Mouse (Mus musculus): ENCODE measurements around the gene Zfp646.
"Not testable (repeated sequence)": the region's sequence is repeated elsewhere in the genome, so short reads cannot be mapped to it uniquely, and the experiment has no call there.

DNA sequence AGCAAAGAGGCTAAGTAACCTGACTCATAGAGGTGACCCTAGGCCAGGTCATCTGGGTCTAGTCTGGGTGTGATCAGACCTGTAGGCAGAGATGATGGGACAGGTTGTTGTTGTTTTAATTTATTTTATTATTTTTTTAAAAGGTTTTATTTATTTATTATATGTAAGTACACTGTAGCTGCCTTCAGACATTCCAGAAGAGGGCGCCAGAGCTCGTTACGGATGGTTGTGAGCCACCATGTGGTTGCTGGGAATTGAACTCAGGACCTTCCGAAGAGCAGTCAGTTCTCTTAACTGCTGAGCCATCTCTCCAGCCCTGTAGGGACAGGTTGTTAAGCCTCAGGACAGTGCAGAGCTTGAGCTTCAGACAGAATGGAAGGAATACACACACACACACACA, 38.1 kb upstream of the Zfp646 start:
- TF ChIP-seq CTCF (IDR thresholded peaks at IDR 0.05; ENCODE audit: control insufficient read depth, insufficient read depth, insufficient read length); MYOD1 (IDR thresholded peaks at IDR 0.05; ENCODE audit: control insufficient read depth, insufficient read length, low read depth); MAX (IDR thresholded peaks at IDR 0.05): not testable (repeated sequence)
